Mouse (Mus musculus): ENCODE results near the gene Clec2d. TPM values are rescaled to one million over a fixed set of nuclear protein-coding genes. Genes with fewer than 3 reads are reported as not detected.
"Not testable (repeated sequence)": the region's sequence is repeated elsewhere in the genome, so short reads cannot be mapped to it uniquely, and the experiment has no call there.

The Clec2d gene
- polyA plus RNA-seq, 1 experiment from 2014 or later, result 2.0 TPM

DNA sequence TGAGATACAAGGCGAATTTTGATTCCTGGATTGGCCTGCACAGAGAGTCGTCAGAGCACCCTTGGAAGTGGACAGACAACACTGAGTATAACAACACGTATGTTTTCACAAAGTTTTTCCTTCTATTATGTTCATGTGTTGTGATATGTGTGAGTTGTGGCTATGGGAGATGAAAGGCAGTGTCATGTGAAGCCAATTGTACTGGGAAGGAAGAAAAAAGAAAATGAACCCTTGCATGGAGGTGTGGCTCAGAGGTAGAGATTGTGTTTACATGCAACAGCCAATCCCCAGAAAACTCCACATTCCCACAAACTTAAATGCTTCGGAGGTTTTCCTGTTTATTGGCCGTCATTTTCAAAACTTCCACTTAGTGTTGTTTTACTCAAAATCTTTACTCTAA is 4.4 kb downstream of the Clec2d start:
- WGBS, result 57% methylated on average over 5 of the region's 5 CpGs
- Histone ChIP-seq H3K27ac (ENCODE audit: low read length) (peak overlapping the region; percentile 46), H3K9ac (ENCODE audit: low read length) (no peak overlapping the region), H3K4me2 (ENCODE audit: low read depth, low read length) (peak overlapping the region; percentile 48), H3K36me3 (ENCODE audit: control insufficient read depth, insufficient read depth, low read length) (peaks cover 24% of the 10 kb centered on the region), H3K4me1 (replicated peaks; ENCODE audit: control insufficient read depth, insufficient read depth, low read length) (peaks cover 10% of the 10 kb centered on the region), H3K4me3 (ENCODE audit: low read length) (peak overlapping the region; percentile 6; the same call in 1 of the 2 replicates), H3K27me3 (ENCODE audit: control insufficient read depth, insufficient read depth, low read depth, low read length) (no peaks in the 10 kb centered on the region), H3K9me3 (ENCODE audit: control insufficient read depth, low read length) (no peaks in the 10 kb centered on the region)
- no peak for ATAC-seq (ENCODE audit: low read depth)

GRCm38 (mm10) chr6:129186022-129186421 is 5.6 kb downstream of the Clec2d start:
- H3K36me3 ChIP-seq (ENCODE audit: control insufficient read depth, insufficient read depth, low read length), result peaks cover 24% of the 10 kb centered on the region
- no peak overlapping the region for H3K4me3 ChIP-seq (ENCODE audit: low read length)
- 87% methylated on average over 4 of the region's 4 CpGs for WGBS

DNA sequence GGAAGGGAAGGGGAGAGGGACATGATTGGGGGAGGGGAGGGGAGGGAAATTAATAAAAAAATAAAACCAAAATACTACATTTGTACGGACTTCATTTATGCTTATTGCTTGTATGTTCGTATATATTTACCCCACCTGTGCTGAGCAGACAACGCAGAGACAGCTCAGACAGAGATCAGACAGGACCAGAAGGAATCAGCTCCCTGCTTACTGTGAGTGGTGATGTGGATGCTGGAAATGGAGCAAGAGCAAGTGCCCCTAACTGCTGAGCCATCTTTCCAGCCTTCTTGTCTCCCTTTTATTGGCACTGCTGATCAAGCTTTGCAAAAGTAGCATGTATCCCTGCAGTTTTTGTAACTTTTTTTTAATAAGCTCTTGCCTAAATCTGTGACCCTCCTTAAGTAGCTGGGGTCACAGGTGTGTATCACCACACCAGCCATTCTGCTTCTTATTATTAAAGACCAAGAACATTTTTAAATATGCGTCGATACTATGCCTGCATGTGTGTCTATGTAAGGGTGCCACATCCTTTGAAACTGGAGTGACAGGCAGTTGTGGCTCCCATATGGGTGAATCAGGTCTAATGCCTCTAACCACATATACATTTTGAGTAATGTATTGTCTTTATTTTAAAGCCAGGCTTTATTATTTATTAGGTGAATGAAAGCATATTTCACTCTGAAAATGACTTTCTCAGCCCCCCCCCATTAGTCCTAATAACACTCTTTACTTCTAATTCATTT is 6.2 kb downstream of the Clec2d start:
- no peak overlapping the region for H3K4me3 ChIP-seq (ENCODE audit: low read length)
- no peak overlapping the region for H3K27ac ChIP-seq (ENCODE audit: low read length)
- H3K4me2 ChIP-seq (ENCODE audit: low read depth, low read length), result no peak overlapping the region
- H3K9ac ChIP-seq (ENCODE audit: low read length), result no peak overlapping the region
- H3K9me3 ChIP-seq (ENCODE audit: control insufficient read depth, low read length), result no peaks in the 10 kb centered on the region
- peaks cover 10% of the 10 kb centered on the region for H3K4me1 ChIP-seq (replicated peaks; ENCODE audit: control insufficient read depth, insufficient read depth, low read length)
- H3K27me3 ChIP-seq (ENCODE audit: control insufficient read depth, insufficient read depth, low read depth, low read length), result no peaks in the 10 kb centered on the region
- no peak for ATAC-seq (ENCODE audit: low read depth)
- H3K36me3 ChIP-seq (ENCODE audit: control insufficient read depth, insufficient read depth, low read length), result peaks cover 24% of the 10 kb centered on the region
- 88% methylated on average over 5 of the region's 5 CpGs for WGBS

More at GRCm38 (mm10) chr6:129186022-129186421, 5.6 kb downstream of the Clec2d start:
- Histone ChIP-seq H3K4me2 (ENCODE audit: low read depth, low read length) (no peak overlapping the region), H3K9me3 (ENCODE audit: control insufficient read depth, low read length) (no peaks in the 10 kb centered on the region), H3K27ac (ENCODE audit: low read length) (no peak overlapping the region), H3K9ac (ENCODE audit: low read length) (no peak overlapping the region), H3K4me1 (replicated peaks; ENCODE audit: control insufficient read depth, insufficient read depth, low read length) (peaks cover 10% of the 10 kb centered on the region), H3K27me3 (ENCODE audit: control insufficient read depth, insufficient read depth, low read depth, low read length) (no peaks in the 10 kb centered on the region)
- no peak for ATAC-seq (ENCODE audit: low read depth)

- Histone ChIP-seq H3K4me2 (ENCODE audit: low read depth, low read length) (no peak overlapping the region), H3K27me3 (ENCODE audit: control insufficient read depth, insufficient read depth, low read depth, low read length) (no peaks in the 10 kb centered on the region), H3K9me3 (ENCODE audit: control insufficient read depth, low read length) (no peaks in the 10 kb centered on the region), H3K36me3 (ENCODE audit: control insufficient read depth, insufficient read depth, low read length) (peaks cover 24% of the 10 kb centered on the region), H3K4me3 (ENCODE audit: low read length) (no peak overlapping the region), H3K27ac (ENCODE audit: low read length) (no peak overlapping the region), H3K4me1 (replicated peaks; ENCODE audit: control insufficient read depth, insufficient read depth, low read length) (peaks cover 10% of the 10 kb centered on the region), H3K9ac (ENCODE audit: low read length) (no peak overlapping the region)
- no peak for ATAC-seq (ENCODE audit: low read depth)
Measured at GRCm38 (mm10) chr6:129187200-129187651, 6.8 kb downstream of the Clec2d start.

DNA sequence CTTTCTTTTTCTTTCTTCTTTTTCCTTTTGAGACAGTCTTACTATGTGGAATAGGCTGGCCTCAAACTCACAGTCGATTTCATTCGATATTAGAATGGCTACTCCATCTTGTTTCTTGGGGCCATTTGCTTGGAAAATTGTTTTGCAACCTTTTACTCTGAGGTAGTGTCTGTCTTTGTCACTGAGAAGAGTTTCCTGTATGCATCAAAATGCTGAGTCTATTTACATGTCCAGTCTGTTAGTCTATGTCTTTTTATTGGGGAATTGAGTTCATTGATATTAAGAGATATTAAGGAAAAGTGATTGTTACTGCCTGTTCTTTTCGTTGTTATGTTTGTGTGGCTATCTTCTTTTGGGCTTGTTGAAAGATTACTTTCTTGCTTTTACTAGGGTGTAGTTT is 7.4 kb downstream of the Clec2d start:
- WGBS, result 92% methylated on average over 3 of the region's 3 CpGs
- H3K4me1 ChIP-seq (replicated peaks; ENCODE audit: control insufficient read depth, insufficient read depth, low read length); H3K4me2 ChIP-seq (ENCODE audit: low read depth, low read length); H3K9ac ChIP-seq (ENCODE audit: low read length); H3K27me3 ChIP-seq (ENCODE audit: control insufficient read depth, insufficient read depth, low read depth, low read length); H3K9me3 ChIP-seq (ENCODE audit: control insufficient read depth, low read length); H3K4me3 ChIP-seq (ENCODE audit: low read length); H3K27ac ChIP-seq (ENCODE audit: low read length); ATAC-seq (ENCODE audit: low read depth): not testable (repeated sequence)
- H3K36me3 ChIP-seq (ENCODE audit: control insufficient read depth, insufficient read depth, low read length), result peaks cover 24% of the 10 kb centered on the region

GRCm38 (mm10) chr6:129193431-129193830 is 13.0 kb downstream of the Clec2d start:
- WGBS, result 95% methylated on average over 2 of the region's 2 CpGs
- no peak overlapping the region for H3K9ac ChIP-seq (ENCODE audit: low read length)
- no peak for ATAC-seq (ENCODE audit: low read depth)
- H3K36me3 ChIP-seq (ENCODE audit: control insufficient read depth, insufficient read depth, low read length), result no peaks in the 10 kb centered on the region
- no peaks in the 10 kb centered on the region for H3K9me3 ChIP-seq (ENCODE audit: control insufficient read depth, low read length)
- H3K4me1 ChIP-seq (replicated peaks; ENCODE audit: control insufficient read depth, insufficient read depth, low read length), result no peaks in the 10 kb centered on the region
- H3K4me3 ChIP-seq (ENCODE audit: low read length), result no peak overlapping the region
- H3K27ac ChIP-seq (ENCODE audit: low read length), result no peak overlapping the region
- H3K27me3 ChIP-seq (ENCODE audit: control insufficient read depth, insufficient read depth, low read depth, low read length), result no peaks in the 10 kb centered on the region
- no peak overlapping the region for H3K4me2 ChIP-seq (ENCODE audit: low read depth, low read length)

DNA sequence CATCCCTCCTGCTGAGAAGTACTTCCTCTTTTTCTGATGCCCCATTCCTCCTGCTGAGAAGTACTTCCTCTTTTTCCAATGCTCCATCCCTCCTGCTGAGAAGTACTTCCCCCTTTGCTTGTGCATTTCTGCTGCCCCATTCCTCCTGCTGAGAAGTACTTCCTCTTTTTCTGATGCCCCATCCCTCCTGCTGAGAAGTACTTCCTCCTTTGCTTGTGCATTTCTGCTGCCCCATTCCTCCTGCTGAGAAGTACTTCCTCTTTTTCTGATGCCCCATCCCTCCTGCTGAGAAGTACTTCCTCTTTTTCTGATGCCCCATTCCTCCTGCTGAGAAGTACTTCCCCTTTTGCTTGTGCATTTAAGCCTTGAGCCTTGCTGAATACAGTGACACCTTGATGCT is 19.7 kb downstream of the Clec2d start:
- not testable (repeated sequence) for ATAC-seq (ENCODE audit: low read depth); H3K4me1 ChIP-seq (replicated peaks; ENCODE audit: control insufficient read depth, insufficient read depth, low read length); H3K9me3 ChIP-seq (ENCODE audit: control insufficient read depth, low read length); H3K4me2 ChIP-seq (ENCODE audit: low read depth, low read length); H3K9ac ChIP-seq (ENCODE audit: low read length); H3K27ac ChIP-seq (ENCODE audit: low read length); H3K27me3 ChIP-seq (ENCODE audit: control insufficient read depth, insufficient read depth, low read depth, low read length); H3K36me3 ChIP-seq (ENCODE audit: control insufficient read depth, insufficient read depth, low read length); H3K4me3 ChIP-seq (ENCODE audit: low read length)

DNA sequence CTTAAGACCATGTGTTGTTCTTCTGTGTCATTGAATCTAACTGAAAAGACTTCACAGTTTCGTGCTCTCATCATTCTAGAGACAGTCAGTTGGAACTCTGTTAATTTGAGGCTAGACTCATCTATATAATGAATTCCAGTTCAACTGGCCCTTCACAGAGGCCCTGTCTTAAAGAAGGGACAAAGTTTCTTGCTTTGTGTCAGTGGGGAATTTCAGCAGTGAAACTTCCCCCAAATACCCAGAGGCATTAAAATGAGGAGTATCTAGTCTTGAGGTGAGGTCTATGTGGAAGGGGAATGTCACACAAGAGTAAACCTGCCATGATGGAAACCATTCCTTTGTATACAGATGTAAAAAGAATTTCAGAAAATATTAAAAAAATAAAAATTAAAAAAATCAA is 21.9 kb downstream of the Clec2d start:
- Histone ChIP-seq H3K4me1 (replicated peaks; ENCODE audit: control insufficient read depth, insufficient read depth, low read length) (no peaks in the 10 kb centered on the region), H3K9ac (ENCODE audit: low read length) (no peak overlapping the region), H3K27ac (ENCODE audit: low read length) (no peak overlapping the region), H3K9me3 (ENCODE audit: control insufficient read depth, low read length) (no peaks in the 10 kb centered on the region), H3K4me3 (ENCODE audit: low read length) (no peak overlapping the region), H3K36me3 (ENCODE audit: control insufficient read depth, insufficient read depth, low read length) (no peaks in the 10 kb centered on the region), H3K27me3 (ENCODE audit: control insufficient read depth, insufficient read depth, low read depth, low read length) (no peaks in the 10 kb centered on the region), H3K4me2 (ENCODE audit: low read depth, low read length) (no peak overlapping the region)
- no peak for ATAC-seq (ENCODE audit: low read depth)
- WGBS, result 84% methylated on average over 1 of the region's 1 CpGs

GRCm38 (mm10) chr6:129204342-129204741 is 23.9 kb downstream of the Clec2d start:
- no peaks in the 10 kb centered on the region for H3K9me3 ChIP-seq (ENCODE audit: control insufficient read depth, low read length)
- no peaks in the 10 kb centered on the region for H3K36me3 ChIP-seq (ENCODE audit: control insufficient read depth, insufficient read depth, low read length)
- H3K9ac ChIP-seq (ENCODE audit: low read length), result no peak overlapping the region
- no peak for ATAC-seq (ENCODE audit: low read depth)
- no peaks in the 10 kb centered on the region for H3K27me3 ChIP-seq (ENCODE audit: control insufficient read depth, insufficient read depth, low read depth, low read length)
- no peak overlapping the region for H3K4me3 ChIP-seq (ENCODE audit: low read length)
- 35% methylated on average over 1 of the region's 1 CpGs for WGBS
- no peaks in the 10 kb centered on the region for H3K4me1 ChIP-seq (replicated peaks; ENCODE audit: control insufficient read depth, insufficient read depth, low read length)
- H3K4me2 ChIP-seq (ENCODE audit: low read depth, low read length), result no peak overlapping the region
- no peak overlapping the region for H3K27ac ChIP-seq (ENCODE audit: low read length)

Data from lung, embryonic 16.5 days (tissue).